Mouse (Mus musculus) urinary bladder, adult 18-20 months (tissue): Measurements from ENCODE around the gene Gata2.

Experiments used
- DNase-seq, 2 experiments: peaks; one replicate each; pipeline ENCODE4 v3.0.0; 2022; ENCODE audit warnings: low spot score in 2 of 2, mixed read lengths in 2 of 2

Gata2 gene

GRCm38 (mm10) chr6:88194978-88195325 is 1.3 kb downstream of the Gata2 start:
- DNase-seq = no peak

- DNase-seq = no peak
Measured at GRCm38 (mm10) chr6:88196054-88196732, 2.5 kb downstream of the Gata2 start.

- DNase-seq = no peak
Measured at GRCm38 (mm10) chr6:88196733-88197312, 3.1 kb downstream of the Gata2 start.

GRCm38 (mm10) chr6:88197313-88198069 is 3.8 kb downstream of the Gata2 start:
- DNase-seq = peak in 1 of 2 experiments; percentile 71

- peak; percentile 88 for DNase-seq
Measured at GRCm38 (mm10) chr6:88198070-88198940, 4.6 kb downstream of the Gata2 start.

GRCm38 (mm10) chr6:88199001-88199717 is 5.5 kb downstream of the Gata2 start:
- no peak for DNase-seq

- no peak for DNase-seq
Measured at GRCm38 (mm10) chr6:88199718-88200692, 6.3 kb downstream of the Gata2 start.

GRCm38 (mm10) chr6:88200693-88201609 is 7.3 kb downstream of the Gata2 start:
- no peak for DNase-seq

- no peak for DNase-seq
Measured at GRCm38 (mm10) chr6:88201926-88202700, 8.4 kb downstream of the Gata2 start.

- no peak for DNase-seq
Measured at GRCm38 (mm10) chr6:88202921-88203690, 9.4 kb downstream of the Gata2 start.

GRCm38 (mm10) chr6:88203791-88204405 is 10.2 kb downstream of the Gata2 start:
- no peak for DNase-seq

GRCm38 (mm10) chr6:88204531-88205385 is 11.1 kb downstream of the Gata2 start:
- DNase-seq = no peak

GRCm38 (mm10) chr6:88205386-88205700 is 11.7 kb downstream of the Gata2 start:
- no peak for DNase-seq

- no peak for DNase-seq
Measured at GRCm38 (mm10) chr6:88205937-88206336, 12.2 kb downstream of the Gata2 start.

- no peak for DNase-seq
Measured at GRCm38 (mm10) chr6:88206566-88206965, 12.9 kb downstream of the Gata2 start.

GRCm38 (mm10) chr6:88207403-88208033 is 13.8 kb downstream of the Gata2 start:
- no peak for DNase-seq
